Mouse (Mus musculus) hindbrain, embryonic 12.5 days (tissue): ENCODE measurements at regions not wholly inside any gene's neighbourhood (a gene's known extent, or its start where the extent isn't known, plus 50 kb on each side); places are given as distances from the start of the nearest gene placed in this dataset.
A peak's percentile ranks its signal among the peaks of the same experiment; 100 is the strongest.

ENCODE experiments used
- ATAC-seq: fragments of 200-750 bp; cut with Nextera tagmentation; 2 replicates; pipeline ENCODE4 v1.8.0; 2017; ENCODE audit warnings: moderate TSS enrichment; ENCODE audit not compliant: low FRiP score
- H3K27ac ChIP-seq: fragments of 300-500 bp; sonication (generic); 2 replicates; pipeline ENCODE4 v1.5.1; 2016; ENCODE audit warnings: mild to moderate bottlenecking
- H3K27me3 ChIP-seq: fragments of 300-500 bp; sonication (generic); 2 replicates; pipeline ENCODE4 v1.6.1; 2016; ENCODE audit warnings: mild to moderate bottlenecking
- H3K36me3 ChIP-seq: fragments of 300-500 bp; sonication (generic); 2 replicates; pipeline ENCODE4 v1.6.1; 2016; ENCODE audit warnings: mild to moderate bottlenecking
- H3K4me1 ChIP-seq: fragments of 300-500 bp; sonication (generic); 2 replicates; pipeline ENCODE4 v1.6.1; 2016
- H3K4me2 ChIP-seq: fragments of 300-500 bp; sonication (generic); replicated peaks from 2 replicates; pipeline ENCODE4 v1.6.1; 2016; ENCODE audit warnings: mild to moderate bottlenecking
- H3K4me3 ChIP-seq: fragments of 300-500 bp; sonication (generic); 2 replicates; pipeline ENCODE4 v1.5.1; 2016; ENCODE audit warnings: mild to moderate bottlenecking
- H3K9ac ChIP-seq: fragments of 300-500 bp; sonication (generic); 2 replicates; pipeline ENCODE4 v1.6.1; 2016; ENCODE audit warnings: mild to moderate bottlenecking, moderate library complexity
- H3K9me3 ChIP-seq: fragments of 300-500 bp; sonication (generic); replicated peaks from 2 replicates; pipeline ENCODE4 v1.6.1; 2016; ENCODE audit warnings: mild to moderate bottlenecking
- WGBS: fragments of 180-500 bp; shearing (Covaris S2); methylation state at CpG from one replicate; pipeline ENCODE4 v1.1.7; 2016; 5-methylcytosine and 5-hydroxymethylcytosine counted together

DNA sequence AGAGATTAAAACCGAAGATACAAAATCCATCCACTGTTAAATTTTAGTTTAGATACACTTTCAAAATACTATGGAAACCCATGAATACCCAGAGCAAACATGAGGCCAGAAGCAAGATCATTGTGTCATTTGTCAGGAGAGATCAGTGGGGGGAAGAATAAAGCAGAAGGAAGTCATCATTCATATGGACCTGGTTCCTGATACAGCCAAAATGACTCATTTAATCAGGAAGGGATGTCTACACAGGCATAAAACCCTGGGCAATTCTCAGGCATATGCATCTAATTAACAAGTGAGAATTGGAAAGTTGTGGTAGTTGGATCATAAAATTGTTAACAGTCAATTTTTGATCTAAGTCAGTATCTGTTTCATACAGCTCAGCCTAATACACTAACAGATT, 379.2 kb upstream of the Cited2 start:
- WGBS, result 91% methylated on average over 1 of the region's 1 CpGs
- Histone ChIP-seq H3K4me1 (no peaks in the 10 kb centered on the region), H3K27me3 (no peaks in the 10 kb centered on the region), H3K27ac (no peak overlapping the region), H3K36me3 (no peaks in the 10 kb centered on the region), H3K4me3 (no peak overlapping the region), H3K9ac (no peak overlapping the region), H3K4me2 (no peak overlapping the region), H3K9me3 (no peaks in the 10 kb centered on the region)
- ATAC-seq, result no peak

DNA sequence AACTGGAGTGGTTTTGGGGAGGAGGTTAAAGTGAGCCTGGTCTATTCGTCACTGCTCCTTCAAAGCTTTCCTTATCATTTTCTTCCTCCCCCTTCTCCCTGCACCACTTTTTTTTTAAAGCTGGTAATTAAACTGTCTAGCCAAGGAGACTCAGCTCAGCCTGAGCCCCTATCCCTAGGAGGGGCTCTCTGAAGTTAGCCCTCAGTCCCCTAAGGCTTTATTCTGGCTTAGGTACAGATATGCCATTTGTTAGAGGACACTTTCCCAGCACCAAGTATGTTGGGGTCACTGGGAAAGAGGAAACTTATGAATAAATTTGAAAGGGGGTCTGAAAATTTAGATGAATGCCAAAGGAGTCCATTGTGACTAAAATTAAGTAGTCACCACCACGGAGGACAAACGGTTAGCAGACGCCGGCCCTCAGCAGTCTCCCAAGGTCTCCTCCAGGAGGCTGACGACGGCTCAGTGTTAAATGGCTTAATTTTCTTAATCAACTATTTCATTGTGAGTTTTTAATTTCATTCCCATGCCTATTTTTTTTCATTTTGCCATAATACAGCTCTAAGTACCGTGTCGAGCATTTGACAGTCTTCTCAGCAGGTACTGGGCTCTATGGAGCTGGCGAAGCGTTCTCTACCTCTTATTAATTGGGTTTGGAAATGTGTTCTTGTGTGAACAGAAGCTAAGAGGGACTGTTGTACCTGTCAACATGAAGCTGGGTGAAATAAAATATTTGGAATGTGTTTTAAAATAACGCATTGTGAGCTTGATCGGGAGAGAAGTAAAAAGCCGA, 370.6 kb upstream of the Cited2 start:
- WGBS, result 55% methylated on average over 14 of the region's 14 CpGs
- H3K4me2 ChIP-seq, result no peak overlapping the region
- no peaks in the 10 kb centered on the region for H3K27me3 ChIP-seq
- no peak overlapping the region for H3K9ac ChIP-seq
- ATAC-seq, result peak; percentile 84
- H3K4me3 ChIP-seq, result no peak overlapping the region
- no peaks in the 10 kb centered on the region for H3K9me3 ChIP-seq
- no peaks in the 10 kb centered on the region for H3K36me3 ChIP-seq
- peaks cover 5% of the 10 kb centered on the region for H3K4me1 ChIP-seq
- H3K27ac ChIP-seq, result no peak overlapping the region

DNA sequence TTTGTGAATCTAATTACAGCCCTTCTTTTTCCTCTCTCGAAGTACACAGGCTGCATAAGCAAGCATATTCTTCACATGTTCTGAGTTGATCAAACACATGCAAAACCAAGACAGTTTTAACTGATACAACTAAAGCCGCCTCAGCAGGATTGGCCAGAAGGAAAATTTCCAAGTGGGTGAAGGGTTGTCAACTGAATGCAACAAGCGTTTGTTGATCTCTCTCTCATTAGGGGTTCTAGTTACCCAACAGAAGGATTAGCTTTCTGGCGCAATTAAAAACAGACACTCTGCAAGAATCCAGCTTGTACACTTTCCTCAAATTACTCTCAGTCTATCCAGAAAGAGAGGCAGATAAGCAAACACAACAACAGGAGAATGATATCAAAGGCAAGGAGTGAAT, 367.5 kb upstream of the Cited2 start:
- Histone ChIP-seq H3K9me3 (no peaks in the 10 kb centered on the region), H3K27me3 (no peaks in the 10 kb centered on the region), H3K4me2 (no peak overlapping the region), H3K36me3 (no peaks in the 10 kb centered on the region), H3K9ac (no peak overlapping the region), H3K4me3 (no peak overlapping the region), H3K4me1 (peaks cover 5% of the 10 kb centered on the region), H3K27ac (no peak overlapping the region)
- WGBS, result 51% methylated on average over 4 of the region's 4 CpGs
- no peak for ATAC-seq

DNA sequence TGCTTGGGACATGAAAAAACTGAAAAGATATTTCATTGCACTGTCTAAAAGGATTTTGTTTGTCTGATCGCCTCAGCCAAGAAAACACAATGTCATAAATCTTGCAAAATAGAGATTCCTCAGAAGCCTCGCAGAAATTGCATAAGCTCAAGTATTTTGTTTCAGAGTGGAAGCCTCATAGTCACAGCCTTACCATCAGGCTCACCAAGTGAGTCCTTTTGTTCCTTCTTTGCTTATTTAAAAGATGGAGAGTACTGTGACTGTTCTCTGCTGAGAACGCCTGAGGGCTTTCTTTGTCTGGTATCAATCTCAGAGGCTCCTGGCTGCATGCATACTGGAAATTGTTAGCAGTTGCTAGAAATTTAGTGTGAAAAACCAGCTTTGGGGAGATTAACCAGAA, 367.0 kb upstream of the Cited2 start:
- Histone ChIP-seq H3K4me3 (no peak overlapping the region), H3K9me3 (no peaks in the 10 kb centered on the region)
- ATAC-seq, result no peak

DNA sequence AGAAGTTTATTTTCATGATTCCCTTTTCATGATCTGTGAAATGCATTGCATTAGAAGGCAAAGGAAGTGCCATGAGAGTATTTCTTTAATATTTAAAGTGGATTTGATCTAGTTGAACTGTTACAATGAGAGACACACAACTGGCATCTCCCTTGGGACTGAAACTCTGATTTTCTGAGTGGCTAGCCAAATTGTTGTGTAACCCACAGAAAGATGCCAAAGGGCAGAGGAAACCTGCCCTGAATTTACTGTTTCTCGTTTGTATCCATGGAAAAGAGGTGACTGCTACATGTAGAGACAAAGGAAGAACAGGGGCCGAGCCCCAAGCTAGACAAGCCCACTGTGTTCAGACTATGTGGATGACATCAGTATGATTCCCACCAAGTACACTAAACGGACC, 360.4 kb upstream of the Cited2 start:
- Histone ChIP-seq H3K9ac (no peak overlapping the region), H3K27me3 (no peaks in the 10 kb centered on the region), H3K27ac (no peak overlapping the region), H3K9me3 (no peaks in the 10 kb centered on the region), H3K4me1 (peaks cover 6% of the 10 kb centered on the region), H3K4me2 (no peak overlapping the region), H3K36me3 (no peaks in the 10 kb centered on the region), H3K4me3 (no peak overlapping the region)
- ATAC-seq, result no peak
- WGBS, result 67% methylated on average over 3 of the region's 3 CpGs

More for the DNA sequence above, 367.0 kb upstream of the Cited2 start:
- H3K36me3 ChIP-seq, result no peaks in the 10 kb centered on the region
- no peak overlapping the region for H3K27ac ChIP-seq
- H3K4me2 ChIP-seq, result no peak overlapping the region
- H3K4me1 ChIP-seq, result peaks cover 5% of the 10 kb centered on the region
- H3K9ac ChIP-seq, result no peak overlapping the region
- H3K27me3 ChIP-seq, result no peaks in the 10 kb centered on the region
- WGBS, result 30% methylated on average over 3 of the region's 3 CpGs

DNA sequence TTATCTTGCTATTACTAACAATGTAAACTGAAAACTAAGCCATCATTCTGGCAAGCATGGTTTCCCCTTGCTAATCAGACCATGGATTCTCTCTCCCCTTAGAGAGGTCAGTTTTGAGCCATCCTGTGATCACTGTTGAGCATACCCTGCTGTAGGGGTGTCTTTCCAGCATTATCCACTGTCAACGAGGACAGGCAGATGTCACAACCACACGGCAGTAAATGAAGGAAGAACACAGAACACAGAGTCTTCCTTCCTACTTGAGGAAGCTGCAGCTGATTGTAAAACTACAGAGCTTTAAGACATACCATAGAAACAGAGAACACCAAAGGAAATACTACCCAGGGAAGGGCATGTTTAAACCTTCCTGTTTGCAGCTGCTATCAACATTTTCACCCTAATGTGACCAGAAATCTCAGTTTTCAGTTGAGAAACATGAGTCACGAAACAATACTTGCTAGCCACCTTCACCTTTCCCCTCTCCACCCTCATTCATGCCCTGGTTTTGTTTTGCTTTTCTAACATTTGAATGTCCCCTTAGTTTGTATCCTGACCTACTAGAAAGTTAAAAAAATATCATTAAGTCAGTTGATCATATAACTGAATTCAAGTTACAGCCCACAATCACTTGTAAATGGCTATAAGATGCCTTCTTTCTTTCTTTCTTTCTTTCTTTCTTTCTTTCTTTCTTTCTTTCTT, 356.8 kb upstream of the Cited2 start:
- 73% methylated on average over 3 of the region's 3 CpGs for WGBS

DNA sequence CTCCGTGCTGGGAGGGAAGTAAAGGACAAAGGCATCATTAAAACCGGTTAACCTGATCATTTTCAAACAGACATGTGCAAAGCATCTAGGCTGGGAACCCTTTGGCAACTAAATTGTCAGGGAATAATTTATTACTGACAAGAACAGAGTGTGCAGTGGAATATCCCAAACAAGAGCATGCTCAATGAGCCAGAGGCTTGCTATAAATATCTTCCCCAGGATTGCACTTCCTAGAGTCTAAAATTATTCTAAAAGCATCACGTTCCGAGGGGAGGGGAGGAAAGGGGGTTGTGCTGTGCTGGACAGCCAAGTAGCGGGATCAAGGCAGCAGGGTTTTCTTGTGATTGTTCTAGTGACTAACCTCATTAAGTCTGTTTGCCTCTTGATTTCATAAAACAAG, 356.0 kb upstream of the Cited2 start:
- peak overlapping the region; percentile 5; the same call in 1 of the 2 replicates for H3K27ac ChIP-seq
- H3K9ac ChIP-seq, result no peak overlapping the region
- WGBS, result 8% methylated on average over 5 of the region's 5 CpGs
- H3K27me3 ChIP-seq, result no peaks in the 10 kb centered on the region
- ATAC-seq, result 0 out of 2 replicates have a peak, but pooled peaks have one; percentile 56
- no peaks in the 10 kb centered on the region for H3K36me3 ChIP-seq
- H3K4me1 ChIP-seq, result peaks cover 6% of the 10 kb centered on the region
- H3K4me3 ChIP-seq, result no peak overlapping the region
- no peaks in the 10 kb centered on the region for H3K9me3 ChIP-seq
- no peak overlapping the region for H3K4me2 ChIP-seq

More for the DNA sequence above, 356.8 kb upstream of the Cited2 start:
- H3K4me1 ChIP-seq, result peaks cover 6% of the 10 kb centered on the region
- no peaks in the 10 kb centered on the region for H3K36me3 ChIP-seq
- H3K4me3 ChIP-seq, result no peak overlapping the region
- no peak overlapping the region for H3K9ac ChIP-seq
- H3K27ac ChIP-seq, result no peak overlapping the region
- H3K27me3 ChIP-seq, result no peaks in the 10 kb centered on the region
- no peaks in the 10 kb centered on the region for H3K9me3 ChIP-seq
- ATAC-seq, result no peak
- no peak overlapping the region for H3K4me2 ChIP-seq

DNA sequence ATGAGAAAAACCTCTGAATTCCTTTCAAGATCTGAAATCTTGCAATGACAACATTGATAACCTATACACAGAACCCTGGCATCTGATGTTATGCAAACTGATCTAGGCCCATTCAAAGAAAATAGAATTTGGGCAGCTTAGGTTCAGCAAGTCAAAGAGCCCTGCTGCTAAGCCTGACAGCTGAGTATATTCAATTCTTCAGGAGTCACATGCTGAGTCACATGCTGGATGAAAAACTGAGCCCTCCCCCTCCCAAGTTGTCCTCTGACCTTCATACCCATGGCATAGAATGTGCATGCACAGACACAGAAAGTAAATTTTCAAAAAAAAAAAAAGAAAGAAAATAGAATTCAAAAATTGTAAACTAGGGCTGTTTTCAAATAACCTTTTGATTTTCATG, 355.6 kb upstream of the Cited2 start:
- Histone ChIP-seq H3K9me3 (no peaks in the 10 kb centered on the region), H3K36me3 (no peaks in the 10 kb centered on the region), H3K27ac (peak overlapping the region; percentile 5; the same call in 1 of the 2 replicates), H3K9ac (no peak overlapping the region), H3K4me1 (peaks cover 6% of the 10 kb centered on the region), H3K4me2 (no peak overlapping the region), H3K27me3 (no peaks in the 10 kb centered on the region), H3K4me3 (no peak overlapping the region)
- no peak for ATAC-seq

DNA sequence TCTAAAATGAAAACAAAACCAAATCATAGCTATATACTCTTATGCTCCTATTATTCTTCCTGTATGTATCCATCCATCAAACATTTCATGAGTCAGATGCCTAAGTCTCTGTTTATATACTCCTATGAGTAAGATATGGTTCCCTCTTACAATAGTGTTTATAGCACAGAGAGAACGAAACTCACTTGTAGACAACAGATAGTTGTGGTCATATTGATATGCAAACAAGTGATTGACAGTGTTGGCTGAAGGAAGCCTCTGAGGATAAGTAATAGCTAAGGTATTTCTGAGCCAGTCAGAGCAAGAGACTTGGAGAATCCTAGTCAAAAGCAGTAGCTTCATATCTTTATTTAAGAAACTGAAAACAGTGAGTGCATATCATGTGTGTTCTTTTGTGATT, 354.4 kb upstream of the Cited2 start:
- 76% methylated on average over 1 of the region's 1 CpGs for WGBS
- Histone ChIP-seq H3K4me3 (no peak overlapping the region), H3K4me1 (peaks cover 6% of the 10 kb centered on the region), H3K9me3 (no peaks in the 10 kb centered on the region), H3K27ac (no peak overlapping the region), H3K27me3 (no peaks in the 10 kb centered on the region), H3K4me2 (no peak overlapping the region), H3K9ac (no peak overlapping the region), H3K36me3 (no peaks in the 10 kb centered on the region)
- no peak for ATAC-seq

DNA sequence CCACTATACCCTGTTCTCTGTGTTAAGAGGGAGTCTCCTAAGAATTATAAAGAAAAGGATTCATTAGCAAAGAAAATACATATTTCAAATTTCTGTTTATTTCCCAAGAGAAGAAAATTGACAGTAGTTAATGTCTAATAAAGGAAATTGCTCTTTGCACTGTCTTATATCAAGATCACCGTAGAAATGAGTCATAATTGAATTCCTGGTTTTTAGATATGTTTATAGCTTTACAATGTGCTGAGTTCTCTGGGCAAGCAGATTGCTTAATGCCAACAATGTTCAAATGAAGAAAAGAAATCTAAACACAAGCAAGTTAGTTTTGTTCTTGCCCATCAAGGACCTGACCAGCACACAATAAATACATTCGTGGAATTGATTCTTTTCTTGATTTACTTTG, 350.1 kb upstream of the Cited2 start:
- H3K36me3 ChIP-seq, result no peaks in the 10 kb centered on the region
- no peak overlapping the region for H3K4me3 ChIP-seq
- no peak overlapping the region for H3K4me2 ChIP-seq
- ATAC-seq, result no peak
- 78% methylated on average over 2 of the region's 2 CpGs for WGBS
- no peaks in the 10 kb centered on the region for H3K4me1 ChIP-seq
- H3K27me3 ChIP-seq, result no peaks in the 10 kb centered on the region
- no peaks in the 10 kb centered on the region for H3K9me3 ChIP-seq
- no peak overlapping the region for H3K27ac ChIP-seq
- no peak overlapping the region for H3K9ac ChIP-seq

DNA sequence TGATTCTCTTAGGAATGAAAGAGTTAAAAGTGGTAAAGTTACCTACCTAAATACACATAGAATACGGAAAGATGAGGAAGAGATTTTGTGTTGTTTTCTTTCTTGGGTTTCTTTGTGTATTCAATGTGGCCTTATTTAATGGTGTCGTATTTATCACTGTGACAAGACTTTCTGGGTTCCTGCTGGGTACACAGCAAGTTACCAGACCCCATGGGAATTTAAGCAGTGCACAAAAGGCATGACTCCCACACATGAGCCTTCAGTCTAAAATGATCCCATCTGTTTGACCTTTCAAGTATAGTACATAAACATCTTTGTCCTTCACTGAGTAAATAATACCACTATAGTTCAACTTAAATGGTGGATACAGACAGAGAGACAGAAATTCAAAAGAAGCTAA, 349.0 kb upstream of the Cited2 start:
- no peaks in the 10 kb centered on the region for H3K36me3 ChIP-seq
- H3K9me3 ChIP-seq, result no peaks in the 10 kb centered on the region
- no peak overlapping the region for H3K4me2 ChIP-seq
- no peak for ATAC-seq
- 33% methylated on average over 2 of the region's 2 CpGs for WGBS
- H3K9ac ChIP-seq, result no peak overlapping the region
- no peak overlapping the region for H3K4me3 ChIP-seq
- H3K4me1 ChIP-seq, result no peaks in the 10 kb centered on the region
- H3K27me3 ChIP-seq, result no peaks in the 10 kb centered on the region
- no peak overlapping the region for H3K27ac ChIP-seq

DNA sequence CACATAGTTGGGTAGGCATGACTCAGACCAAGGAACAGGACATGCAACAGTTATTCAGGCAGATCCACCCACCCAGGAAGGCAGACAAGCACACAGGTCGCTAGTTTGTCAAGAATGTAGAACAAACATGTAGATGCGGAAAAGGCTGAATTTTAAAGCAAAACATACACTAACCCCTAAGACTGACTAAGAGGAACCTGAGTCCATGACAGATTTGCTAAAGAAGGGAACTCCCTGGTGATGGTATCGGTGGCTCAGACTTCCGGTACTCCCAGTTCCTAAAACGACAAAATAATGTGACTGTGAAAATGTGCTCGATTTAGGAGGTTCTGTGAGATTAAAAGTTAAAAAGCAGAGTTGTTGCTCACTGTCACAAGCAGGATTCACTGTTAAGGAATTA, 340.0 kb upstream of the Cited2 start:
- no peak for ATAC-seq
- Histone ChIP-seq H3K4me3 (no peak overlapping the region), H3K4me1 (no peaks in the 10 kb centered on the region), H3K9me3 (no peaks in the 10 kb centered on the region), H3K27me3 (no peaks in the 10 kb centered on the region), H3K27ac (no peak overlapping the region), H3K36me3 (no peaks in the 10 kb centered on the region), H3K9ac (no peak overlapping the region), H3K4me2 (no peak overlapping the region)
- WGBS, result 83% methylated on average over 6 of the region's 6 CpGs

DNA sequence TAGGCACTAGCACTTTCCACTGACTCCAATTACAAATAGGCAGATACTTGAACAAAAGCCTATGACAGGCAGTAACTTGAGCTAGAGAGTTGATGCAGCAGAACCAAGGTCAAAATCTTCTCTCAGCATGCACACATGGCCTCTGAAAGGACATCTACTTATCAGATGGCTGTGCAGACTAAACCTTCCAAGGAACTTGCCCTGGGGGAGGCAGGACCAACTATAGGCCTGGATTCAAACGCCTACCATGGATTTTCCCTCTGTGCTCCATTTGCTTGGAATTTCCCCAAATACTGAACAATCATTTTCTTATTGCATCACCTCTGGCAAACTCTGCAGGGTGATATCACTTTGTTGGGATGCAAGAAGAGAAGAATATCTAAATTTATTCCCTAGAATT, 337.8 kb upstream of the Cited2 start:
- Histone ChIP-seq H3K4me3 (no peak overlapping the region), H3K4me1 (no peaks in the 10 kb centered on the region), H3K9ac (no peak overlapping the region), H3K27ac (no peak overlapping the region), H3K9me3 (no peaks in the 10 kb centered on the region), H3K27me3 (no peaks in the 10 kb centered on the region), H3K4me2 (no peak overlapping the region), H3K36me3 (no peaks in the 10 kb centered on the region)
- WGBS, result 38% methylated on average over 1 of the region's 1 CpGs
- ATAC-seq, result no peak
